Mouse (Mus musculus) ES-E14 (cell line): Measurements from ENCODE around the gene Cdc42bpb.

Experiments used
- MAFK ChIP-seq: IDR thresholded peaks from 2 replicates; pipeline ENCODE4 v1.6.1; 2014; ENCODE audit warnings: mild to moderate bottlenecking, low read depth, low read length, inconsistent platforms; ENCODE audit not compliant: insufficient read depth
- ZNF384 ChIP-seq: IDR thresholded peaks from 2 replicates; pipeline ENCODE4 v1.6.1; 2012; ENCODE audit warnings: low read depth, low read length, inconsistent platforms

DNA sequence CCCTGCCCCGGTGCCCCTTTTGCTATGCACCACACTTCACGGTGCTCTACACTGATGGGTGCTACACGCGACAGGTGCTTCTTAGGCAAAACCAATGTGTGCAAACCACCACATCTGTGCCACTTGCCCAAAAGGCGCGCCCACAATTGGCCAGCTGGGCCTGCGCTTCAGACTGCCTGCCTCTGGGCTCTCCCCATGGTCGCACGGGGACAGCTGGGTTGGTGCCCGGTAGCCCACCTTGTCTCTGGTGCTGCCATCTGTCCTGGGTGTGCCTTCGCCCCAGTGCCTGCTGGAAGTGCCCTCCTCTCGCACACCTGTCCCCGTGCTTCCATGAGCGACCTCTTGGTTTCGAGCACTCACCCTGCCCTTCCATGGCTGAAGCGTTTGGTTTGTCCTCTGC, 113.9 kb downstream of the Cdc42bpb start:
- TF ChIP-seq ZNF384, result no peak
- TF ChIP-seq MAFK, result no peak
